ENCODE assay signal across 11 mouse cellular contexts in the genomic region with DNA sequence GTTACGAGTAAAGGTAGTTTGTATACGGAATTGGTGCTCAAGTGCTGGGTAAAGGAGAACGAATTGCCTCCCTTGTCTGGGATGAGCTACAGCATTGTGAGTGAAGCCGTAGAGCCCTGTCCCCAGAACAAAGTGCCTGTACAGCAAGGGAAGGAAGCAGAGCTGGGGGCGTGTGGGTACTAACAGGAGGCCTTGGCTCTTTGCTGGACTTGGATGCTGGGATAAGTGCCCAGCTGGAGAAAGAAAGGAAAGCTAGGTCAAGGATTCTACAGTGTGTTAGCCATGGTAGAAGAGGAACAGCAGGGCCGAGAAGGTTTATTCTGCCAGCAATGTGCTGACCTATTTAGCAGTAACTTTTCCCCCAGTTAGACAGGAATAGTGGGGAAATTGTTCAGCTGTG.
DNase-seq lines count a peak whose midpoint lies in the region; ATAC-seq lines count a peak whose summit lies in the region.
"Had no signal": no experiment of that assay in that cellular context is flagged by ENCODE, and none has a peak within 500 bp of the region (broad histone marks: within the 10 kb centered on the region; RNA-seq: fewer than 3 reads in every experiment).

No protein-coding gene starts in this region.

- DNase-seq in cerebellum, postnatal 4 days (ENCODE audit: low spot score in 2 of 2) = no peak
- peak; percentile 58 for DNase-seq in right cerebral cortex, adult 18-20 months
- DNase-seq in right cerebral cortex, postnatal 14 days = no peak
- peak; percentile 26 to 29 for DNase-seq in cerebellum, postnatal 36 days
- DNase-seq in right cerebral cortex, postnatal 36 days (ENCODE audit: low spot score in 2 of 2) = peak; percentile 29 to 41
- no peak for DNase-seq in kidney, adult 11 months
- DNase-seq in c-Kit-positive CD71-positive TER-119-positive erythroid progenitor cells, embryonic 14.5 days (ENCODE audit: low spot score) = no peak
- DNase-seq: embryo, embryonic 11 days had no signal

- peak; percentile 78 for ATAC-seq in cerebellum, adult (ENCODE audit: insufficient number of reproducible peaks, low FRiP score, low TSS enrichment)
- ATAC-seq: activated CD4-positive, CD25-positive, alpha-beta regulatory T cell, adult 4 months; liver, embryonic 12.5 days had no signal

Comparison
In these comparisons a context has a peak if more than half of its experiments do, and no peak if none do; other contexts are left out.
1. DNase-seq: peak in right cerebral cortex, adult 18-20 months (single experiment), cerebellum, postnatal 36 days (2 of 2) and right cerebral cortex, postnatal 36 days (2 of 2); none in cerebellum, postnatal 4 days (0 of 2), right cerebral cortex, postnatal 14 days (single experiment), kidney, adult 11 months (single experiment) and c-Kit-positive CD71-positive TER-119-positive erythroid progenitor cells, embryonic 14.5 days (single experiment).